Mouse (Mus musculus): ENCODE measurements around the gene Acd.

Gene Acd

GRCm38 (mm10) chr8:105648929-105649328 is 52.0 kb downstream of the Acd start:
- no peak for DNase-seq (ENCODE audit: low spot score in 2 of 2)
